Mouse (Mus musculus) heart, embryonic 16.5 days (tissue): ENCODE results near the gene Eef1akmt1. TPM values are rescaled to one million over a fixed set of nuclear protein-coding genes. Genes with fewer than 3 reads are reported as not detected.
A peak's percentile ranks its signal among the peaks of the same experiment; 100 is the strongest.

Source experiments
- ATAC-seq: fragments of 200-750 bp; cut with Nextera tagmentation; replicated peaks from 2 replicates; pipeline ENCODE4 v1.8.0; 2017; ENCODE audit warnings: moderate number of reproducible peaks; ENCODE audit not compliant: insufficient read depth, low FRiP score; ENCODE audit errors: extremely low read depth
- H3K27ac ChIP-seq: fragments of 300-500 bp; sonication (generic); 2 replicates; pipeline ENCODE4 v1.5.1; 2014; ENCODE audit warnings: mild to moderate bottlenecking, low read length, control low read depth, moderate library complexity
- H3K27me3 ChIP-seq: fragments of 300-500 bp; sonication (generic); 2 replicates; pipeline ENCODE4 v1.6.1; 2014; ENCODE audit warnings: low read length, mixed read lengths; ENCODE audit not compliant: control insufficient read depth, insufficient read depth
- H3K36me3 ChIP-seq: fragments of 300-500 bp; sonication (generic); 2 replicates; pipeline ENCODE4 v1.6.1; 2014; ENCODE audit not compliant: control insufficient read depth, insufficient read depth
- H3K4me1 ChIP-seq: fragments of 300-500 bp; sonication (generic); 2 replicates; pipeline ENCODE4 v1.6.1; 2014; ENCODE audit warnings: low read length, mixed read lengths; ENCODE audit not compliant: control insufficient read depth, insufficient read depth
- H3K4me2 ChIP-seq: fragments of 300-500 bp; sonication (generic); 2 replicates; pipeline ENCODE4 v1.6.1; 2014; ENCODE audit warnings: low read depth, mild to moderate bottlenecking, control low read depth, low read length
- H3K4me3 ChIP-seq: fragments of 300-500 bp; sonication (generic); 2 replicates; pipeline ENCODE4 v1.5.1; 2014; ENCODE audit warnings: mild to moderate bottlenecking, control low read depth, low read length
- H3K9ac ChIP-seq: fragments of 300-500 bp; sonication (generic); 2 replicates; pipeline ENCODE4 v1.6.1; 2014; ENCODE audit warnings: low read length, control low read depth
- H3K9me3 ChIP-seq: fragments of 300-500 bp; sonication (generic); replicated peaks from 2 replicates; pipeline ENCODE4 v1.6.1; 2016; ENCODE audit warnings: low read length; ENCODE audit not compliant: control insufficient read depth
- WGBS: fragments of 180-500 bp; shearing (Covaris S2); extraction: QIAGEN DNeasy Blood & Tissue Kit; methylation state at CpG from one replicate; pipeline ENCODE4 v1.1.7; 2014; 5-methylcytosine and 5-hydroxymethylcytosine counted together
- polyA plus RNA-seq: library from polyadenylated mRNA; unstranded; fragments of >200 nt; fragmentation: Nextera tagmentation; extraction: Ambion mirVana; gene quantifications from 2 replicates; pipeline ENCODE4 v1.2.1, GENCODE M21; 2015

Eef1akmt1 gene
- 73.2 and 75.7 TPM in 2 replicates for polyA plus RNA-seq

- H3K27ac ChIP-seq, result peak within 1 kb of the TSS; percentile 62
Observed at GRCm38 (mm10) chr14:57571155-57572133, at the start of gene Eef1akmt1. TSS of gene Eef1akmt1 (minus strand) at chr14:57571612.

GRCm38 (mm10) chr14:57620598-57621236 lies 49.3 kb upstream of the Eef1akmt1 start:
- H3K9ac ChIP-seq, result no peak overlapping the region
- H3K4me1 ChIP-seq, result peaks cover 6% of the 10 kb centered on the region; the same call in 1 of the 2 replicates
- no peaks in the 10 kb centered on the region for H3K27me3 ChIP-seq
- H3K4me2 ChIP-seq, result no peak overlapping the region
- H3K36me3 ChIP-seq, result peaks cover 6% of the 10 kb centered on the region
- 60% methylated on average over 4 of the region's 4 CpGs for WGBS
- ATAC-seq, result no peak
- H3K4me3 ChIP-seq, result no peak overlapping the region
- no peaks in the 10 kb centered on the region for H3K9me3 ChIP-seq
- no peak overlapping the region for H3K27ac ChIP-seq

More at GRCm38 (mm10) chr14:57571155-57572133, at the start of gene Eef1akmt1:
- H3K4me2 ChIP-seq, result peak within 1 kb of the TSS; percentile 83
- peak; percentile 99 for ATAC-seq
- peaks cover 4% of the 10 kb centered on the region; the same call in 1 of the 2 replicates for H3K4me1 ChIP-seq
- peak within 1 kb of the TSS; percentile 86 for H3K9ac ChIP-seq
- peak within 1 kb of the TSS; percentile 84 for H3K4me3 ChIP-seq
- peaks cover 10% of the 10 kb centered on the region for H3K36me3 ChIP-seq
- 7% methylated on average over 35 of the region's 35 CpGs for WGBS
- H3K27me3 ChIP-seq, result no peaks in the 10 kb centered on the region
- H3K9me3 ChIP-seq, result peaks cover 8% of the 10 kb centered on the region

- H3K4me1 ChIP-seq, result peaks cover 6% of the 10 kb centered on the region; the same call in 1 of the 2 replicates
- ATAC-seq, result 0 out of 2 replicates have a peak, but pooled peaks have one; percentile 41
Observed at GRCm38 (mm10) chr14:57619487-57619886, 48.1 kb upstream of the Eef1akmt1 start.

GRCm38 (mm10) chr14:57617675-57618074 lies 46.3 kb upstream of the Eef1akmt1 start:
- Histone ChIP-seq H3K4me3 (no peak overlapping the region), H3K4me2 (no peak overlapping the region), H3K9ac (no peak overlapping the region), H3K4me1 (peaks cover 10% of the 10 kb centered on the region), H3K27me3 (no peaks in the 10 kb centered on the region), H3K27ac (no peak overlapping the region), H3K9me3 (no peaks in the 10 kb centered on the region), H3K36me3 (no peaks in the 10 kb centered on the region)
- ATAC-seq, result no peak
- 92% methylated on average over 1 of the region's 1 CpGs for WGBS

More at GRCm38 (mm10) chr14:57619487-57619886, 48.1 kb upstream of the Eef1akmt1 start:
- H3K36me3 ChIP-seq, result peaks cover 3% of the 10 kb centered on the region
- 44% methylated on average over 2 of the region's 2 CpGs for WGBS
- no peak overlapping the region for H3K4me2 ChIP-seq
- H3K4me3 ChIP-seq, result no peak overlapping the region
- no peak overlapping the region for H3K9ac ChIP-seq
- no peak overlapping the region for H3K27ac ChIP-seq
- no peaks in the 10 kb centered on the region for H3K27me3 ChIP-seq
- H3K9me3 ChIP-seq, result no peaks in the 10 kb centered on the region

GRCm38 (mm10) chr14:57616339-57616965 lies 45.0 kb upstream of the Eef1akmt1 start:
- no peak for ATAC-seq
- H3K9me3 ChIP-seq, result no peaks in the 10 kb centered on the region
- no peak overlapping the region for H3K27ac ChIP-seq
- H3K36me3 ChIP-seq, result no peaks in the 10 kb centered on the region
- H3K4me3 ChIP-seq, result no peak overlapping the region
- H3K9ac ChIP-seq, result no peak overlapping the region
- no peaks in the 10 kb centered on the region for H3K27me3 ChIP-seq
- H3K4me1 ChIP-seq, result peaks cover 10% of the 10 kb centered on the region
- no peak overlapping the region for H3K4me2 ChIP-seq
- 76% methylated on average over 6 of the region's 6 CpGs for WGBS

GRCm38 (mm10) chr14:57615828-57616227 lies 44.4 kb upstream of the Eef1akmt1 start:
- Histone ChIP-seq H3K9me3 (no peaks in the 10 kb centered on the region), H3K4me2 (no peak overlapping the region), H3K4me1 (peaks cover 10% of the 10 kb centered on the region), H3K27ac (no peak overlapping the region), H3K4me3 (no peak overlapping the region), H3K9ac (no peak overlapping the region), H3K36me3 (no peaks in the 10 kb centered on the region), H3K27me3 (no peaks in the 10 kb centered on the region)
- 91% methylated on average over 6 of the region's 6 CpGs for WGBS
- no peak for ATAC-seq

- H3K4me3 ChIP-seq, result no peak overlapping the region
- WGBS, result 84% methylated on average over 2 of the region's 2 CpGs
- H3K36me3 ChIP-seq, result no peaks in the 10 kb centered on the region
- H3K4me1 ChIP-seq, result peaks cover 24% of the 10 kb centered on the region
- no peaks in the 10 kb centered on the region for H3K9me3 ChIP-seq
- no peak overlapping the region for H3K27ac ChIP-seq
- no peak overlapping the region for H3K4me2 ChIP-seq
- no peak for ATAC-seq
- no peaks in the 10 kb centered on the region for H3K27me3 ChIP-seq
- H3K9ac ChIP-seq, result no peak overlapping the region
Observed at GRCm38 (mm10) chr14:57611034-57611433, 39.6 kb upstream of the Eef1akmt1 start.

- H3K36me3 ChIP-seq, result peaks cover 3% of the 10 kb centered on the region; the same call in 1 of the 2 replicates
- H3K27ac ChIP-seq, result no peak overlapping the region
- 66% methylated on average over 4 of the region's 4 CpGs for WGBS
Observed at GRCm38 (mm10) chr14:57609816-57610329, 38.5 kb upstream of the Eef1akmt1 start.

More at GRCm38 (mm10) chr14:57609816-57610329, 38.5 kb upstream of the Eef1akmt1 start:
- no peak overlapping the region for H3K9ac ChIP-seq
- H3K4me1 ChIP-seq, result peaks cover 24% of the 10 kb centered on the region
- ATAC-seq, result no peak
- H3K27me3 ChIP-seq, result no peaks in the 10 kb centered on the region
- no peaks in the 10 kb centered on the region for H3K9me3 ChIP-seq
- no peak overlapping the region for H3K4me3 ChIP-seq
- no peak overlapping the region for H3K4me2 ChIP-seq
